Mouse (Mus musculus): ENCODE data around the gene Cacnb1.

Cacnb1 gene

DNA sequence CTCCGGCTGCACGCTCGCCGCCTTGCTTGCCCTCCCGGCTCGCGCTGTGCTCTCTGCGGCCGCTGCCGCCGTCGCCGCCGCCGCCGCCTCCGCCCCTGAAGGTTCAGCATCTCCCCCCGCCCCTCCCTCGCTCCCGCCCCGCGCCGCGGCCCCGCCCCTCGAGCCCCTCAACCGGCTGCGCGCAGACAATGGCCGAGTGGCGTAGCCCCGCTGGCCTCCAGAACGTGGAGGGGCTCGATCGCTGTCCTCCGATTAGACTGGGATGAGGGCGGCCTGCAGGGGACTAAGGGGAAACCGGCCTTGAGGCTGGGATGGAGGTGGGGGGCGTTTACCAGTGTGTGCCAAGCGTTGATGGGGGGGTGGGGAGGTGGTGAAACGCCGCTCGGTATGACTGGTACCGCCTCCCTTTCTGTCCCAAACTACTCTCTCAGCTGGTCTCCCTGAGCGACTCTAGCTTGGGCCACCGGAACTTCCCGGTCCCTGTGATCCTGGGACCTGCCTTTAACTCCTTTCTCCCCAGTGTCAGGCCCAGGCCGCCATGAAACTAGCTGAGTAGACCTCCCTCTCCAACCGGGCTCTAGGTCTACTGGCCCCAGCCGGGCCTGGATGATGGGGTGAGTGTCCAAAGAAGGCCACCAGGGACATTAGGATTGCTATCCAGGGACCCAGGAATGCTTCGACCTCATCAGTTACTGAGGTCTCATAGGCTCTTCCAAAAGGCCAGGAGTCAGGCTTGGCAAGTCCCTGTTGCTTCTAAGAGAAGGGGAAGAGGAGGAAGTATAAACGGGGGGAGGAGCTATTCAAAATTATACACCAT lies at the start of gene Cacnb1:
TSS of gene Cacnb1 (minus strand) at position 480 of the 817 bp plus-strand sequence.
- no peak for DNase-seq (ENCODE audit: low read depth, low spot score)

DNA sequence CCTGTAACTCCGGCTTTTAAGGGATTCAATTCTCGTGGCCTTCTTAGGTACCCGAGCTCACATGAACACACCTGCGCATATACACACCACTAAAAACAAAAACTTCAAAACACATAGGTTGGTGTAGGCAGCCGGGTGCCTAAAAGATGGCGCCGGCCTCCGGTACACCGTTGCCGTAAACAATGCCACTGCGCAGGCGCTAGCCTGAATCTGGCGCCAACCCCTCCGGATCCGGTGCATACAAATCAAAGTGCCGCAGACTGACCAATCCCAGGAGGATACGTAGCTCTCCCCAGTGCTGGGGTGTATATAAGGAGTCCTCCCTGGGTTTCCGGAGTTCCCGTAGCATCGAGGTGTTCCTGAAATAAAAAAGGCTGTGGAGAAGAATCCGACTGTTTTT lies 44.4 kb upstream of the Cacnb1 start:
- no peak for DNase-seq (ENCODE audit: low read depth, low spot score)

DNA sequence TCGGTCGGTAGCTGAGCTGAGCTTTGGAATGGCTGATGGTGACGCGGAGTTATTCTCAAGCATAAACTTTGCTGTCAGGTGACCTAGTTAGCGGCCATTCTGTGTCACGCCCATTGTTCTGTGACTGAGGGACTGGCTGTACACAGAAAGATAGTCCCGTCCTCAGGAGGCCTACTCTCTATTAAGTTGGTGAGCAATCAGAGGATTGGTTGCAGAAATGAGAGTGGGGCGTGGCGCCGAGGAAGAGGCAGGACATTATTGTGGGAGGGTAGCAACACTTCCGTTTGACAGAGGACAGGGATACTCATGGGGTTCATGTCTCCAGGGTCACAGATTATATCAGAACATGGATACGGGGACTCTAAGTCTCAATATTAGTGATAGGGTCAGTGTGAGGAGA lies 43.4 kb upstream of the Cacnb1 start:
- no peak for DNase-seq (ENCODE audit: low read depth, low spot score)

DNA sequence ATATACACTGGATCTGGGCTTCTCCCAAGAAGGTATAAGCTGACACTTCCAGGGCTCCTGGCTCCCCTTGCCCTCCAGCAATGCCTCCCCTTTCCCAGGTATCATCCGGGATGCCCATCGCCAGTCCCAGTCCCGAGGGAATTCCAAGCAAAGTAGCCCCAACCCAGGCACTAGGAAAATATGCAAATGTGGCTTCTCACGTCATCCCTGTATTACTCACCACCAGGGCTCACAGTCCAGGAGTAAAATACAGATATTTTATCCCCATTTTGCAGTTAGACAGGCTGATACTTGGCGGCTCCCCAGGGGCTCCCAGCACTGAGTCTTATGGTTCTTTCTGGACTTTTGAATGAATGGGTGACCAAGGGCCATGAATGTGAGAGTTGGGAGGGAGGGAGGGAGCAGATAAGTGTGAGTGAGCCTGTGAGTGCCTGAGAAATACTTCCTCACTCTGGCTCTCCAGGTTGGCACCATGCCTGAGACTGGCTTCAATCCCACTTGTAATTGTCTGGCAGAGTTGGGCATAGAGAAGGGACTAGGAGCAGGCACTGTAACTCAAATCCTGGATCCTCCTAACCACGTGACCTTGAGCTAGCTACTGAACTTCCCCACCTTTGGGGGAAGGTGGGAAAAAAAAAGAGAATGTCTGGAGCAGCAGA lies 39.2 kb upstream of the Cacnb1 start:
- DNase-seq (ENCODE audit: low read depth, low spot score) = no peak

DNA sequence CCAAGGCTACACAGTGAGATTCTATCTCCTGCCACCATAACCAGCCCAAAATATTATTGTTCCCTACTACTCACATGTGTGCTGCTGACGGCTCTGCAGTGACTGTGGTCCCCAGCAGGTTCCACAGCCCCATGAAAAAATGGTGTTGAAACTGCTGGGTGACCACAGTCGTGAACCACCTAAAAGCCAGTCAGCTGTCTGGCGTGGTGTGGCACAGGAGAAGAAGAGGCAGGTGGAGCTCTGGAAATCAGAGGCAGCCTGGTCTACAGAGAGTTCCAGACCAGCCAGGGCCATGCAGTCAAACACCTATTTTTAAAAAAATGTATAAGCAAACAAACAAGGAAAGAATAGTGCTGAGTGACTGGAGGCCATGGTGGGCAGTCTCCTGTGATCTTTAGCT lies 38.6 kb upstream of the Cacnb1 start:
- DNase-seq (ENCODE audit: low read depth, low spot score) = no peak

DNA sequence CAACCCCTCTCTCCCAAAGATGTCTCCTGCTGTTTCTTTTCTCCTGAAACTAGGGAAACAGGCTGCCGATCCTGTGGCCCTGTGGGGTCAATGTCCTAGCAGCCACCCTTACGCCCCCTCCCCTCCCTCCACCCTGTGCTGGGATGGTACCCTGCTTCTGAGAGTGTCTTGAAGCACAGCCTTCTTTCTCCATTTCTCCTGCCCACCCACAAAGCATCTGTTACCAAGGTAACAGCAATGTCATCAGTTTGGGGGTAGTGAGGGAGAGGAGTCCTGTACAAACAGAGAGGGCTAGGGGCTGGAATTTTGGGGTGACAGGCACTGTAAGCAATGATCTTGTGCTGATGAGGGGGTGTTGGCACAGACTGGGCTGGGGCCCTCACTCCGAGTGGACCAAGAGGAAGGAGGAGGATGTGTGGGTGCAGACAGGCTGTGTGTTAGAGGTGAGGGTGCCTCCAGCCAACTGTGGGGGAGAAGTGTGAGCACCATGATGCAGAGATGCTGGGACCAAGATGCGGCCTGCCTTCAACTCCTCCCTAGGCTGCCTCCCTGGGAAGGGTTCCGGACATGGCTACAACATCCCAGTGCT lies 37.4 kb upstream of the Cacnb1 start:
- DNase-seq (ENCODE audit: low read depth, low spot score) = no peak

DNA sequence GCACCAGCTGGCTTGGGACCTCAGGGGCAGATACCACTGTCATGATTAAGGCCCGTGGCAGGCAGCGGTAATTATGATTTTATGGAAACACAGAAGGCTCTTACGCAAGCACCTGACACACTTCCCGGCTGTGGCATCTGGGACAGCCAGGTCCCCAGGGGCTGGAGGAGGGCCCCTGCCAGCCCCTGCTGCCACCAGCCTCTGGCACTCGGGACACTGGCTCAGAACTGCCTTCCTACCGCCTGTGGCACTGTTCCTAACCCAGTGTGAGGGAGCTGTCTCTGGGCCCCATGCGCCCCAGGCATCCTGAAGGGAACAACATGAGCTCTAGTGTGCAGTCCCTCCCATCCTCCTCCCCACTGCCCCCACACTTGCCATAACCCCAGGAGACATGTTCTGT lies 36.8 kb upstream of the Cacnb1 start:
- DNase-seq (ENCODE audit: low read depth, low spot score) = no peak

DNA sequence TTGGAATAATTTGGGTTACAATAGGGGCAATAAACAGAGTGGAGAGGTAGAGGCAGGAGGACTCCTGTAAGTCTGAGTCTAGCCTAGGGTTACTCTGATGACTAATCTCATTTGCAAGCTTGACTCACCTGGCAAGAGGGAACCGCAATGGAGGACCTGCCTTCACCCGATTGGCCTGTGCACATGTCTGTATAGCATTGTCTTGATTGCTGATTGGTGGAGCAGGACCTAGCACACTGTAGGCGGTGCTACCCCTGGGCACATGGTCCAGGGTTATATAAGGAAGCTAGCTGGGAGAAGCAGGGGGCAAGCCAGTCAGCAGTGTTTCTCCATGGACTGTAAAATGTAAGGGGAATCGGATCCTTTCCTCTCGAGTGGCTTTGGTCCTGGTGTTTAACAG lies 35.2 kb upstream of the Cacnb1 start:
- DNase-seq (ENCODE audit: low read depth, low spot score) = no peak

DNA sequence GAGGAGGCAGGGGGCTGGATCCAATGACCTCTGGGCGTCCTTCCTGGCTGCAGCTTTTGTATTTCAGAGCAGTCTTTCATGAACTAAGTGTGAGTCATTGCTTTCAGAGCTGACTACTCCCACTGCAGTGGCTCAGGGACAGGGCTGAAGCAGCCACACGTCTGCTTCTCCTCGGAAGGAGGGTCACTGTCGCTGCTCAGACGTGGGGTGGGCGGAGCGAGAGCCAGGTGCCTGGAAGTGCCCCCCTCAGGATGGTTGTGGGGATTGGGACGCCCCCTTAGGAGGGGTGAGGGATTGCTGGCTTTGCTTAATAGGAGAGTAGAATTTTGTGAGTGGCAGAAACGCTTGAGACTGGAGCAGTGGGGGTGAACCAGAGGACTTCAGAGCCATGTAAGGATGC lies 34.6 kb upstream of the Cacnb1 start:
- DNase-seq (ENCODE audit: low read depth, low spot score) = no peak

DNA sequence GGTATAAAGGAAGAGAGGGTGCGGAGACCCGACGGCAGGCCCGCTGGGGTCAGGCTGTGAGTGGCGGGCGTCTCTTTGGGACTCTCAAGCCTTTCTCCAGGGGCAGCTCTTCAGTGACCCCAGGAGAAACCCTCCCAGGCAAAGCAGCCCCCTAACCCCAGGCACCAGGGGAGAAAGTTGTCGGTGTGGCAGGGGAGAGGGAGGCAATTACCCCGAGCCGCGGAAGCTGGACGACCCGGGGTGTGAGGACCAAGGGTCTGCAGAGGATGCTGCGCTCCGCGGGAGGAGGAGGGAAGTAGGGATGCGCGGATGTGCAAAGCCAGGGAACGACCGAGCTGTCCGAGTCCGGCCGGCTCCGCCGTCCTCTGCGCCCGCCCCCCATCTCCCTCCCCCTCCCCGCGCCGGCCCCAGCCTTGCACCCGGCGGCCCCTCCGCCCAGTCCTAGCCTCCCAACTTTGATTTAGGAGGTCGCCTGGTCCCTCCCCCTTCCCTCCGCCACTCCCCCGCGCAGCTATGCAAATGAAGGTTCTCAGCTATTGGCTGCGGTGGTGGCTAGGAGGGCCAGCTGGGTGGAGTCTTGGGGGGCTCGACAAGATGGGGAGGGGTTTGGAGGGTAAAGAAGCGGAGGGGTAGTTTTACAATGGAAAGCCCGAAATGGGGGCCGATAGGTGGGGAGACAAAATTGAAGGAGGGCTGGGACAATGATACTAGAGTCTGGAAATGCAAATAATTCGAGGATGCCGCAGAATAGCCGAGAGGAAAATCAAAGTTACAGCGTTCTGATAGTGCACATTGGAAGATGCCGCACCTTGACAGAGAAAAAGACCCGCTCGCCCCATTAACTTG lies 30.4 kb upstream of the Cacnb1 start, which contains the start of gene Stac2:
TSS of gene Stac2 (minus strand) at position 474 of the 846 bp plus-strand sequence.
- no peak for DNase-seq (ENCODE audit: low read depth, low spot score)

DNA sequence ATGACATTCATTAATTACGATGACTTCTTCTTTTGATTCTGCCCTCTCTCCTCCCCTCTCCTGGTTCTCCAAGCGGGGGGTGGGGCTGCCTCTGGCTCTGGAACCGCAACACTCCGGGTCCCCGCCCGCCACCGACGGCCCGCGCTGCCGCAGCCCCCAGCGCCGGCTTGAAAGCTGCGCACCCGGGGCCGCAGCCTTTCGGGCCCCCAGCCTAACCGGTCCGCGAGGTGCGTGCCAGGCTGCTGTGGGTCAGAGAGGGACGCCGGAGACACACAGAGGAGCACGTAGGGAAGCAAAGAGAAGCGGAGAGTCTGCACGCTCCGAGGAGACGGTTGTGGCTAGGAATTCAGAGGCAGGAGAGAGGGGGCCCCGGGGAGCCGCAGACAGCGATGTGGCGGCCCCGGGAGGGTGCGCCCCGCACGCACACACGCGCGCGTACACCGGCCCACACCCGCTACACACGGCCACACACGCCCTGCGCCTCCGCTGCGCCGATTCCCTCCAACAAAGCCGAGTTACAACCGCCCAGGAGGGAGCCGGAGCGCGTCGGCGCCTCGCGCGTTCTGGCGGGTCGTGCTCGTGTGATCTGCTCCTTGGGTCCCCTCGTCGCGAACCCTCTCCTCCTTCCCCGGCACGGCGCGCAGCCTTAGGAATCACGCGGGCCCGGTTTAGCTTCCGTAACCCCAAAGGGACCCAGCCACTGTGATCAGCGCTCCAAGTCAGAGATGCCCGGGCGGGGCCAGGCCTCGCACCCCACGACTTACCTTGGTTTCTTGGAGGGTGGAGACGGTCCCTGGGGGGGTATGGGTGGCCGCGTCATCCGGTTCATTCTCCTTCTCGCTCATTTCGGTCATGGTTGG lies 29.5 kb upstream of the Cacnb1 start:
- no peak for DNase-seq (ENCODE audit: low read depth, low spot score)

DNA sequence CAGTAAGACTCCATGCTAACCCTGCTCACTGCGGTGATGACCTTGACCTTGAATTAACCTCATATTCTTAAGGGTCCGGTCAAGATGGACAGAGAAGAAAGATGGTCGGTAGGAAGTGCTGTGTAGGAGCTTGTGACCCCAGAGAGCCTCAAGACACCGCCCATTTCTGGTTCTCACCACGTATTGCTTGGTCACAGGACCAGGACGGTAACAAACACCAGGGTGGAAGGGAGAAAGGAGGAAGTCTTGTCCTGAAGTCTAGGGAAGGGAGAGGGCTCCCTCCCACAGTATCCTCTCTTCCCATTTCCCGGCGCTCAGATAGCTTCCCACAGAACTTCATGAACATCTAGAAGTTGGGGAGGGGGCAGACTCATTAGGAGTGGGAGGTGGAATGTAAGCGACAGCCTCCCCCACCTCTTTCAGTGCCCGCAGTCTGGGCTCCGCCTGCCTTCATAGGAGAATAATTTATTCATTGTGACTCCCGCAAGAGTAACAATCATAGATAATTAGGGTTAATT lies 28.8 kb upstream of the Cacnb1 start:
- DNase-seq (ENCODE audit: low read depth, low spot score) = no peak

DNA sequence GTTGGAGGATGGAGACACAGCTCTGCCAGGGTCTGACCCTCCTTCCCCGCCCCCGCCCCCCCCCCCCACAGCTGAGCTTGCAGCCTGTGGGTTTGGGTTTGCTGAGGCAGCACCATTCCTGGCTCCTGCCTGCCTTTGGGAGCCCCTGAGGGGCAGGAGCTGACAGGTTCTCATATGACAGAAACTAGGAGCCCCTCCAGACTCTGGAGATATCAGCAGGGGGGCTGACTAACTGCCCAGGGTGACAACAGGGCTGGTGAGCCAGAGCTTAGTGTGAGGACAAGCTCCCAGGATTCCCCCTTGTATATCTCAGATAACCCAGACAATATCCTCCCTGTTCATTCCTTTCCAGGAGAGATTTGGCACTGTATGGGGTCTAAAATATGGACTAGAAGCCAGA lies 28.1 kb upstream of the Cacnb1 start:
- no peak for DNase-seq (ENCODE audit: low read depth, low spot score)

DNA sequence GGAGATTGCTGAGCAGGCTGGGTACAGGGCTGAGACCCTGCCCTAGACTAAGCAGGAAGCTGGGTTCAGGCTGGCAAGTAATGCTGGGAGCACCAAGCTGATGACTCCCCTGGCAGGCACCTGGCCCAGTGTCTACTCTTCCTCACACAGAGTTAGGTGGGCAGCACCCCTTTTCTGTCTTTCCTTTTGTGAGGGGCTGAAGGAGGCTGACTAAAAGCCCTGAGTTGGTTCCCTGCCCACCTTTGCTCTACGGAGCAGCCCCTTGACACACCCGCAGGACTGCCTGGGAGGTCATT lies 27.6 kb upstream of the Cacnb1 start:
- no peak for DNase-seq (ENCODE audit: low read depth, low spot score)

DNA sequence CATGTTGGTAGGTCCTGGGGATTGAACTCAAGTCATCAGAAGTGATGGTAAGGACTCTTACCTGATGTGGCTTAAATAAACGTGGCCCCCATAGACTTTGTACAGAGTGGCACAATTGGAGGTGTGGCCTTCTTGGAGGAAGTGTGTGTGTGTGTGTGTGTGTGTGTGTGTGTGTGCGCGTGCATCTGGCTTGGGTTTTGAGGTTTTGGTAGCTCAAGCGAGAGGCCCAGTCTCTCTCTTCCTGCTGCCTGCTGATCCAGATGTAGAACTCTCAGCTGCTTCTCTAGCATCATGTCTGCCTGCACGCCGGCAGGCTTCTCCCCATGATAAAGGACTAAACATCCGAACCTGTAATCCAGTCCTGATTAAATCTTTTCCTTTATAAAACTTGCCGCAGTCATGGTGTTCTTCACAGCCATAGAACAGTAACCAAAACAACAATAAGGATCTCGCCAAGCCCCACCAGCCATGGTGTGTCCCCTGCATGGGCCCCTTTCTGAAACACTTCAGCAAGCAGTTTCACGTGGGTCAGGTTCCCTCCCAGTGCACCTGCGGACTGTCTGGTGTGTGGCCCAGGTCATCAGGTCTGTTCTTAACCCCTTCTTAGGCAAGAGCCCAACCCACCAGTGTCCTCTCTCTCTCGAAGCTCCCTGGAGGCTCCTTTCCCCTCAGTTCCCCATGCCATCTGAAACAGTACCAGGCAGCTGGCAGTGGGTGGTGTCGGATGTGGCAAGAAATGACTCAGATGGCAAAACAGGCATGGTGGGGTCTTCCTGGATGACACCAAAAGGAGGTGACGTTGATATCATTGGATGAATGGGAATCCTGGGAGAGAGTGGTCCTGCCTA lies 27.1 kb upstream of the Cacnb1 start:
- no peak for DNase-seq (ENCODE audit: low read depth, low spot score)

DNA sequence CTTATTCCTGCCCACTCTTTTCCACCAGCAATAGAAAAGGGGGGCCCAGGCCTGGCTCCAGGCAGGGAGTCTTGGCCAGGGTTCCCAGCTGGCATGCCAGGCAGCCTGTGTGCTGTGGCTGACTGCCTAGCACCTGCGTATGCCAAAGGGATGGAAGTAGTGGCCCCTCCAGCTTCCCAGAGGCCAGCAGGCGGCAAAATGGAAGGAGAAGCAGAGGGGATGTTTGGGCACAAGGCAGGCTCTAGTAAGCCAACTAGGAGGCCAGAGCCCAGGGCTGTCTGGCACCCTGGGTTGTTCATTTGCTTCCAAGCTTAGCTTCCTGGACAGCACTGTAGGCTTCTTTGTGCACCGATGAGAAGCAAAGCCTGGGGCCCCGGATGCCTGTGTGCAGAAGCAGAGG lies 24.9 kb upstream of the Cacnb1 start:
- no peak for DNase-seq (ENCODE audit: low read depth, low spot score)

DNA sequence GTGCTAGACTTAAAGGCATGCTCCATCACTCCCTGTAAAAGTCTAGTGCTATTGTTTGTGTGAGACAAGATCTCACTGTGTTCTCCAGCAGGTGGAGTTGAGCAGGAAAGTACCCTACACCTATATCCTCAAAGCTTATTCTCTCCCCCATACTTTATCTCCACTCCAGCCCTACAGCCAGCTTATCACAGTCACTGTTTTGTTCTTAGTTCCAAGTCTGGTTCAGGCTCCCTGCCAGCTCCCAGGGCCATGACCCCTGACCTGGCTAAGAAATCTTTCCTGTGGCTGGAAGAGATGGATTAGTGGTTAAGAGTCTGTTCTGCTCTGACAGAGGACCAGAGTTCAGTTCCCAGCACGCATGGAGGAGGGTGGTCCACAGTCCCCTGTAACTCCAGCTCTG lies 23.6 kb upstream of the Cacnb1 start:
- no peak for DNase-seq (ENCODE audit: low read depth, low spot score)

DNA sequence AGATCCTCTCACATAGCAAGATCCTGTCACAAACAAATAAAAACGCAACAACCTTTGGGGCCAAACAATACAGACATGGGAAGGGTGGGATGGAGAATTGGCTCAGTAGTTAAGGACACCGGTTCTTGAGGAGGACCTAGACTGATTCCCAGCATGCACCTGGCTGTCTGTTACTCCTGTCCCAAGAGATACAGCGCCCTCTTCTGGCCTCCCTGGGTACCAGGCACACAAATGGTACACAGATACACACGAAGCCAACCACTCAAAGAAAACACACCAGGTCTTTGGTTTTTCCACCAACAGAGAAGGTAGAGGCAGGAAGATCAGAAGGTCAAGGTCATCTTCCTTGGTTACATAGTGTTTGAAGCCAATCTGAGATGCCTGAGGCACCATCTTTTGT lies 22.8 kb upstream of the Cacnb1 start:
- no peak for DNase-seq (ENCODE audit: low read depth, low spot score)

DNA sequence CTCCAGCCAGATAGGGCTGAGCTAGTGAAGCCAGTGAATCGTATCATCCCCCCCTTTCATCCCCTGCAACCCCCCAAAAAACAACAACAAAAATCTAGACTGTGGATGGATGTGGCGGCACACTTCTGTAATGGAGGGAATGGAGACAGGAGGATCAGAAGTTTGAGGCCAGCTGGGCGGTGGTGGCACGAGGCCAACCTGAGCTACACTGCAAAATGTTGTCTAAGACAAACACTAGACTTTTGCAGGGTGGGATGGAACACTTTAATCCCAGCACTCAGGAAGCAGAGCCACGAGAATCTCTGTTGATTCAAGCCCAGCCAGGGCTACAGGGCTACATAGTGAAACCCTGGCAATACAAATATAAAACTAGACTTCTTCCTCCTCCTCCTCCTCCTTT lies 21.2 kb upstream of the Cacnb1 start:
- no peak for DNase-seq (ENCODE audit: low read depth, low spot score)

DNA sequence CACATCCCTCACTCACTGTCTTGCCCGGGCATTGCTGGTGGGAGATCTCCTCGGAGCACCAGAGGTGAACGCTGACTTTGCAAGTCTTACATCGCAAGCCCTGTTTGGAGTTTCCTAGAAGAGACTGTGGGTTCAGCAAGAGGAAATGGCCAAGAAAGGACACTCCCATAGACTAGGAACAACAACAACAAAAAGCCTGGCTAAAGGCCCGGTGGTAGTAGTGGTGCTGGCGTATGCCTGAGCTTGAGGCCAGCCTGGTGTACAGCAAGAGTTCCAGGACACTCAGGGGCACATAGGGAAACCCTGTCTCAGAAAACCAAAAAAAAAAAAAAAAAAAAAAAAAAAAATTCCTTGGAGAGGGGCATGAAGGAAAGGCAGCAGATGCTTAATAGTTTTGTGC lies 19.9 kb upstream of the Cacnb1 start:
- DNase-seq (ENCODE audit: low read depth, low spot score) = no peak
